Mouse (Mus musculus): ENCODE measurements at regions not wholly inside any gene's neighbourhood (a gene's known extent, or its start where the extent isn't known, plus 50 kb on each side); places are given as distances from the start of the nearest gene placed in this dataset.

GRCm38 (mm10) chr2:128432741-128433140 lies 158.3 kb upstream of the Spdye4c start:
- no peak for DNase-seq (ENCODE audit: low spot score)

- no peak for DNase-seq (ENCODE audit: low spot score)
Observed at GRCm38 (mm10) chr2:128433553-128434081, 157.4 kb upstream of the Spdye4c start.

- DNase-seq (ENCODE audit: low spot score): no peak
Observed at GRCm38 (mm10) chr2:128434200-128434977, 156.6 kb upstream of the Spdye4c start.

GRCm38 (mm10) chr2:128436378-128436777 lies 154.6 kb upstream of the Spdye4c start:
- no peak for DNase-seq (ENCODE audit: low spot score)

- no peak for DNase-seq (ENCODE audit: low spot score)
Observed at GRCm38 (mm10) chr2:128437698-128438097, 153.3 kb upstream of the Spdye4c start.

- DNase-seq (ENCODE audit: low spot score): no peak
Observed at GRCm38 (mm10) chr2:128438161-128438822, 152.7 kb upstream of the Spdye4c start.

GRCm38 (mm10) chr2:128438897-128439296 lies 152.1 kb upstream of the Spdye4c start:
- DNase-seq (ENCODE audit: low spot score): no peak

- no peak for DNase-seq (ENCODE audit: low spot score)
Observed at GRCm38 (mm10) chr2:128444599-128445011, 146.4 kb upstream of the Spdye4c start.

GRCm38 (mm10) chr2:128445443-128445842 lies 145.6 kb upstream of the Spdye4c start:
- DNase-seq (ENCODE audit: low spot score): no peak

- DNase-seq (ENCODE audit: low spot score): no peak
Observed at GRCm38 (mm10) chr2:128449294-128449693, 141.7 kb upstream of the Spdye4c start.

GRCm38 (mm10) chr2:128450045-128450444 lies 141.0 kb upstream of the Spdye4c start:
- DNase-seq (ENCODE audit: low spot score): no peak

GRCm38 (mm10) chr2:128451554-128452239 lies 139.3 kb upstream of the Spdye4c start:
- no peak for DNase-seq (ENCODE audit: low spot score)

- no peak for DNase-seq (ENCODE audit: low spot score)
Observed at GRCm38 (mm10) chr2:128452582-128452981, 138.4 kb upstream of the Spdye4c start.

- DNase-seq (ENCODE audit: low spot score): no peak
Observed at GRCm38 (mm10) chr2:128454509-128454908, 136.5 kb upstream of the Spdye4c start.

- DNase-seq (ENCODE audit: low spot score): no peak
Observed at GRCm38 (mm10) chr2:128457591-128458209, 133.3 kb upstream of the Spdye4c start.

GRCm38 (mm10) chr2:128465214-128465984 lies 125.6 kb upstream of the Spdye4c start:
- no peak for DNase-seq (ENCODE audit: low spot score)

GRCm38 (mm10) chr2:128467490-128468245 lies 123.3 kb upstream of the Spdye4c start:
- DNase-seq (ENCODE audit: low spot score): no peak

GRCm38 (mm10) chr2:128468323-128468722 lies 122.7 kb upstream of the Spdye4c start:
- DNase-seq (ENCODE audit: low spot score): no peak

- DNase-seq (ENCODE audit: low spot score): no peak
Observed at GRCm38 (mm10) chr2:128470351-128470750, 120.7 kb upstream of the Spdye4c start.

GRCm38 (mm10) chr2:128473241-128473954 lies 117.6 kb upstream of the Spdye4c start:
- DNase-seq (ENCODE audit: low spot score): no peak
